Mouse (Mus musculus) midbrain, embryonic 15.5 days (tissue): ENCODE data around the gene Ptpn7. TPM values are rescaled to one million over a fixed set of nuclear protein-coding genes. Genes with fewer than 3 reads are reported as not detected.

Experiments used
- ATAC-seq: fragments of 200-750 bp; cut with Nextera tagmentation; replicated peaks from 2 replicates; pipeline ENCODE4 v1.8.0; 2017; ENCODE audit warnings: moderate TSS enrichment
- H3K27ac ChIP-seq: fragments of 300-500 bp; sonication (generic); 2 replicates; pipeline ENCODE4 v1.5.1; 2015; ENCODE audit warnings: mild to moderate bottlenecking, inconsistent platforms
- H3K27me3 ChIP-seq: fragments of 300-500 bp; sonication (generic); replicated peaks from 2 replicates; pipeline ENCODE4 v1.6.1; 2015; ENCODE audit warnings: inconsistent platforms
- H3K36me3 ChIP-seq: fragments of 300-500 bp; sonication (generic); replicated peaks from 2 replicates; pipeline ENCODE4 v1.6.1; 2015; ENCODE audit warnings: inconsistent platforms
- H3K4me1 ChIP-seq: fragments of 300-500 bp; sonication (generic); 2 replicates; pipeline ENCODE4 v1.6.1; 2015; ENCODE audit warnings: inconsistent platforms
- H3K4me2 ChIP-seq: fragments of 300-500 bp; sonication (generic); 2 replicates; pipeline ENCODE4 v1.6.1; 2015; ENCODE audit warnings: inconsistent platforms, mild to moderate bottlenecking, moderate library complexity
- H3K4me3 ChIP-seq: fragments of 300-500 bp; sonication (generic); 2 replicates; pipeline ENCODE4 v1.5.1; 2015; ENCODE audit warnings: mild to moderate bottlenecking, inconsistent platforms
- H3K9ac ChIP-seq: fragments of 300-500 bp; sonication (generic); 2 replicates; pipeline ENCODE4 v1.6.1; 2015; ENCODE audit warnings: mild to moderate bottlenecking, inconsistent platforms
- H3K9me3 ChIP-seq: fragments of 300-500 bp; sonication (generic); 2 replicates; pipeline ENCODE4 v1.6.1; 2016; ENCODE audit warnings: inconsistent platforms
- WGBS: fragments of 180-500 bp; shearing (Covaris S2); methylation state at CpG from one replicate; pipeline ENCODE4 v1.1.7; 2015; ENCODE audit warnings: mixed read lengths; 5-methylcytosine and 5-hydroxymethylcytosine counted together
- polyA plus RNA-seq: library from polyadenylated mRNA; unstranded; fragments of >200 nt; fragmentation: Nextera tagmentation; extraction: Ambion mirVana; gene quantifications from 2 replicates; pipeline ENCODE4 v1.2.1, GENCODE M21; 2015

The Ptpn7 gene
- polyA plus RNA-seq, 1 experiment from 2014 or later: 0.34 TPM

DNA sequence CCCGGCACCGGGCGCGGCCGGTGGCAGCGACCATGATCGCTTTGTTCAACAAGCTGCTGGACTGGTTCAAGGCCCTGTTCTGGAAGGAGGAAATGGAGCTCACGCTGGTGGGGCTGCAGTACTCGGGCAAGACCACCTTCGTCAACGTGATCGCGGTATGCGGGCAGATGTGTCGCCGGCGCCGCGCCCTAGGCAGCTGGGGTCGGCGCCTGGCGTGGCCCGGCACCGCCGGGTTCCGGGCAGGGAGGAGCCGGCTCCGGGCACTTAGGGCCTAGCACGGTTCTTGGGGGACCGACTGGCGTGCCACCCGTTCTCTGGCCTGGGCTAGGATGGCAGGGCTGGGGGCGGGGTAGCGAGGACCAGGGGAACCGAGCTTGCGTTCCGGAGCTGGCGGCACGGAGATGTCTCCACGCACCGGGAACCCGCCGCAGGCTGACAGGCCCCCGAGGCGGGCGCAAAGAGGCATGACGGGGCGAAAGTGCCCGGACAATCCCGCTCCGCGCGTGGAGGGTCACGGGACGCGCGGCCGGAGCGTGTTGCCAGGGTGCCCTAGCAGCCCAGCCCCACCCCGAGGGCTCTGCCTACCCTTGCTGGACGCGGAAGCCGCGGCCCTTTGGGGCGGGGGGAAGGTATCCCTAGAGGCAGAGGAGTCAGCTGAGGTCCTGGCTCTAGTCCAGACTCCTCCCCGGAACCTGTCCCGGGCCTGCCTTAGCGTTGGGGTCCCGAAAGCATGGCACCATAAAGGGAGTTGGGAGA lies 14.6 kb downstream of the Ptpn7 start:
- H3K27ac ChIP-seq: peak overlapping the region; percentile 96
- WGBS: under 1% methylated on average over 69 of the region's 69 CpGs
- peak overlapping the region; percentile 87 for H3K4me2 ChIP-seq
- peaks cover 39% of the 10 kb centered on the region for H3K4me1 ChIP-seq
- no peaks in the 10 kb centered on the region for H3K9me3 ChIP-seq
- no peaks in the 10 kb centered on the region for H3K27me3 ChIP-seq
- H3K4me3 ChIP-seq: peak overlapping the region; percentile 99
- ATAC-seq: peak; percentile 71
- no peaks in the 10 kb centered on the region for H3K36me3 ChIP-seq
- peak overlapping the region; percentile 100 for H3K9ac ChIP-seq

DNA sequence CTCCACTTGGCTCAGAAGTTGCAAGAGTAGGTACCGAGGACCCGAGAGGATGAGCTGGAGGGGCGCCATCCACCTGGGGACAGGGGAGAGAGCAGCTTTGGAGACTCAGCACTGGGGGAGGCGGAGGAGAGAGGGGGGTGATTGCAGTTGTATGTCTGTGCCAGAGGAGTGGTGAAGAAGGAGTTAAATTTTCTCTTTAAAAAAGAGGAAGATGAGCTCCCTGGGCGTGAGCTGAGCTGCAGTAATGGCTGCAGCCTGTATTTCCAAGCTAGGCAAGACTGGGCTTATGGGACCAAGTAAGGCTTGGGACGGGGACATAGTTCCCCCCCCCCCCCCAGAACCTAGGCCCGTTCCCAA lies 15.2 kb downstream of the Ptpn7 start:
- WGBS: under 1% methylated on average over 7 of the region's 7 CpGs
- Histone ChIP-seq H3K36me3 (no peaks in the 10 kb centered on the region), H3K4me1 (peaks cover 45% of the 10 kb centered on the region), H3K4me3 (peak overlapping the region; percentile 99), H3K27me3 (no peaks in the 10 kb centered on the region), H3K9me3 (no peaks in the 10 kb centered on the region), H3K27ac (peak overlapping the region; percentile 96), H3K9ac (peak overlapping the region; percentile 100), H3K4me2 (peak overlapping the region; percentile 87)
- ATAC-seq: peak; percentile 27; the same call in 1 of the 2 replicates

DNA sequence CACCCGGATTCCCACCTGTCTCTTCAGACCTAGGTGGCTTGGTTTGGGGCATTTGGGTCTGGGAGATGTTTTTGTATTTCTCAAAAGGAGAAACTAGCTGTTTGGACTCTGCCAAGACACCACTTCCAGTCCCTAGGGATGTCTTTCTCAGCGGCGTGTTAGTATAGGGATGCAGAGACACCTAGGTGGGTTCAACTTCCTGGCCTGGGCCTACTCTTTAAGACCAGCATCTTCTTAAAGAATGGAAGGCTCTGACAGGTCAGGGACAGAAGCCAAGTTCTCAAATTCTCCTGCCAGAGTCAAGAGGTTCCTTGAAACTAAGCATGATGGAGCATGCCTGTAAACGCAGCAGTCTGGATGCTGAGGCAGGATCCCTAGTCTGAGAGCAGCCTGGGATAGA lies 16.0 kb downstream of the Ptpn7 start:
- 62% methylated on average over 4 of the region's 4 CpGs for WGBS
- H3K4me1 ChIP-seq: peaks cover 45% of the 10 kb centered on the region

DNA sequence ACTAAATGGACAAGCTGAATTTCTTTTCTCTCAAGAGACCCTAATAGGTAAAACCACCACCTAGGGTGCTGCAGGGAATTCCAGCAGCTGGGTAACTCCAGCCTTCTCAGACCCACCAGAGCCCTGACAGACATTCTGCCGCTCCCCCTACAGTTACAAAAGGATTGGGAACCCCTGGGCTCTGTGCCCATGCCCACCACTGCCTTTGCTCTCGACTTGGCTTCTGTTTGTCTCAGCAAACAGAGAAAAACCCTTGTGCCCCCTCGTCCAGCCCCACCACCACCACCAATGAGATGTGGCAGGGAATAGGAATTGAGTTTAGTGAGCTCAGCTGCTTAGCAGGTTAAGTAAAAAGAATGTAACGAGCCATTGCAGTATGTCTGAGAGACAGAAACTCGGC lies 16.5 kb downstream of the Ptpn7 start:
- ATAC-seq: no peak
- Histone ChIP-seq H3K27me3 (no peaks in the 10 kb centered on the region), H3K27ac (peak overlapping the region; percentile 96), H3K9ac (peak overlapping the region; percentile 100), H3K4me2 (peak overlapping the region; percentile 87), H3K4me1 (peaks cover 48% of the 10 kb centered on the region), H3K36me3 (no peaks in the 10 kb centered on the region), H3K9me3 (no peaks in the 10 kb centered on the region), H3K4me3 (peak overlapping the region; percentile 99)
- WGBS: 49% methylated on average over 5 of the region's 5 CpGs

More for the DNA sequence above, 16.0 kb downstream of the Ptpn7 start:
- H3K27ac ChIP-seq: peak overlapping the region; percentile 96
- peak overlapping the region; percentile 87 for H3K4me2 ChIP-seq
- no peak for ATAC-seq
- no peaks in the 10 kb centered on the region for H3K9me3 ChIP-seq
- H3K36me3 ChIP-seq: no peaks in the 10 kb centered on the region
- peak overlapping the region; percentile 100 for H3K9ac ChIP-seq
- peak overlapping the region; percentile 99 for H3K4me3 ChIP-seq
- no peaks in the 10 kb centered on the region for H3K27me3 ChIP-seq

GRCm38 (mm10) chr1:135154011-135154410 lies 21.5 kb downstream of the Ptpn7 start:
- Histone ChIP-seq H3K9me3 (no peaks in the 10 kb centered on the region), H3K27me3 (no peaks in the 10 kb centered on the region), H3K9ac (peak overlapping the region; percentile 37), H3K36me3 (peaks cover 12% of the 10 kb centered on the region; the same call in 1 of the 2 replicates), H3K4me2 (peak overlapping the region; percentile 39), H3K4me1 (peaks cover 42% of the 10 kb centered on the region), H3K27ac (peak overlapping the region; percentile 88), H3K4me3 (0 out of 2 replicates have a peak overlapping the region, but pooled peaks have one; percentile 5)
- ATAC-seq: peak; percentile 12; the same call in 1 of the 2 replicates
- WGBS: 16% methylated on average over 13 of the region's 13 CpGs

- Histone ChIP-seq H3K27me3 (no peaks in the 10 kb centered on the region), H3K4me1 (peaks cover 38% of the 10 kb centered on the region), H3K36me3 (peaks cover 12% of the 10 kb centered on the region; the same call in 1 of the 2 replicates), H3K4me2 (peak overlapping the region; percentile 39), H3K9ac (peak overlapping the region; percentile 37), H3K9me3 (no peaks in the 10 kb centered on the region), H3K27ac (peak overlapping the region; percentile 88), H3K4me3 (0 out of 2 replicates have a peak overlapping the region, but pooled peaks have one; percentile 5)
- peak; percentile 48 for ATAC-seq
- 2% methylated on average over 14 of the region's 14 CpGs for WGBS
These were observed 22.0 kb downstream of the Ptpn7 start for GRCm38 (mm10) chr1:135154411-135154959.

DNA sequence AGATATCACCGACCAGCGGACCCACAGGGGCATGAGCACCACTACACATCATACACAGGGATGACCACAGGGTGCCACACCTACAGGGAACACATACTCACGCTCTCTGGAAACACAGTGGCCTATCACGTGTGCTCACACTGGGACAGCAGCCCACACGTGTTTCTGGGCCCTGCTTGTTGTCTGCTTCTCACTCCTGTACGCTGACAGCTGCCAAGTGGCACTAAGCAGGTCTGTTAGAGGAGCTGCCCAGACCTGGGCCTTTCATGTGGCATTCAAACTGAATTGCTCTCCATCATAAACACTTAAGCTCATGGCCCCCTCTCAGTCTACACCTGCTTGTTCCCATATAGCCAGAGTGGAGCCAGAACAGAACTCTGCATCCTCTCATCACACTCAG lies 23.8 kb downstream of the Ptpn7 start:
- no peak overlapping the region for H3K9ac ChIP-seq
- no peaks in the 10 kb centered on the region for H3K9me3 ChIP-seq
- peaks cover 12% of the 10 kb centered on the region; the same call in 1 of the 2 replicates for H3K36me3 ChIP-seq
- ATAC-seq: no peak
- H3K4me3 ChIP-seq: no peak overlapping the region
- H3K4me1 ChIP-seq: peaks cover 26% of the 10 kb centered on the region
- no peak overlapping the region for H3K4me2 ChIP-seq
- peak overlapping the region; percentile 37; the same call in 1 of the 2 replicates for H3K27ac ChIP-seq
- WGBS: 91% methylated on average over 6 of the region's 6 CpGs
- no peaks in the 10 kb centered on the region for H3K27me3 ChIP-seq

DNA sequence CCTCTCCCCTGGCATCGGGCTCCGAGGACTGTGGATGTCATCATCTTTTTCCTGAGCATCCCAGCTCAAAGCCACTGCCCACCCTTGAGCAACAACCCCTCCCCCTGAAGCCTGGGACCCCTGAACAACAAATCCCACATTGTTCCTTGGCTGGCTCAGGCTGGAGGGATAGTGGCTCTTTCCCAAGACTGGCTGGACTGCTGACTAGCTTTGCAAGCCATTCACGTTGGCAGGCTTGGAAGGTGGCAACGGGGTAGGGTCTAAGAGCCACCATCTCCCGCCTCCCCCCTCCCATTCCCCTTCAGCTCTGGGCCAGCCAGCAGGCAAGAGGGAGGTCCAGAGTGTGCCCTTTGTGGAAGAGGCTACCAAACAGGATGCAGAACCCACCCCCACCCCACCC lies 26.1 kb downstream of the Ptpn7 start:
- WGBS: 42% methylated on average over 5 of the region's 5 CpGs
- H3K36me3 ChIP-seq: peaks cover 12% of the 10 kb centered on the region; the same call in 1 of the 2 replicates
- no peak overlapping the region for H3K4me3 ChIP-seq
- no peak overlapping the region for H3K9ac ChIP-seq
- H3K4me1 ChIP-seq: peaks cover 14% of the 10 kb centered on the region
- H3K27ac ChIP-seq: peak overlapping the region; percentile 55
- H3K27me3 ChIP-seq: no peaks in the 10 kb centered on the region
- no peak overlapping the region for H3K4me2 ChIP-seq
- H3K9me3 ChIP-seq: no peaks in the 10 kb centered on the region
- peak; percentile 76 for ATAC-seq

- Histone ChIP-seq H3K4me1 (peaks cover 10% of the 10 kb centered on the region), H3K9ac (no peak overlapping the region), H3K4me3 (no peak overlapping the region), H3K27me3 (no peaks in the 10 kb centered on the region), H3K27ac (peak overlapping the region; percentile 71), H3K36me3 (peaks cover 12% of the 10 kb centered on the region; the same call in 1 of the 2 replicates), H3K4me2 (no peak overlapping the region), H3K9me3 (no peaks in the 10 kb centered on the region)
- 33% methylated on average over 7 of the region's 7 CpGs for WGBS
- ATAC-seq: peak; percentile 62
These were observed 26.6 kb downstream of the Ptpn7 start for GRCm38 (mm10) chr1:135159074-135159473.

DNA sequence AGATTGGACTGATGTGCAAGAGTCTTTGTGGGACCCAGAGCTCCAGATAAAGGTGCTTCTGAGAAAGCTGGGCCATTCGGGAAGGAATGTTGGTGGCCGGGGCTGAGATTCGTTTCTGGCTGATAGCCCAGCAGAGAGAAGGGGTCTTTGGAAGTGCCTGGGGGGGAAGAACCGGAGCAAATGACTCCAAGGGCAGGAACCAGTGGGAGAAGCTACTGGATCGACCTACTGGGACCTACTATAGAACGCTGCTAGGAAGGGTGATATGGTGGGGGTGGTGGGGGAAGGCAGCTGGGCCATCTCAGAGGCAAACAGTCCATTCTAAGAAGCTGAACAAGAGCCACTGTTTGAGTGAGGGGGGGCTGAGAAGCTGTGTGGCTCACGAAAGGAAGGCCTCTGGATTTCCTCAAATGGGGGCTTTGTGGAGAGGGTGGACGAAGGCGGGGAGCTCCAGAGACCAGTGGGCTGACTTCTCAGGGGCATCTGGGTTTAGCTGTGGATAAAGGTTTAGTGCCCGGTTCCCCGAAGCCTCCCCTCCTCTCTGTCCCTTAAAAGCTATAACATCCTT lies 27.1 kb downstream of the Ptpn7 start:
- 0 out of 2 replicates have a peak, but pooled peaks have one; percentile 8 for ATAC-seq
- peaks cover 6% of the 10 kb centered on the region for H3K4me1 ChIP-seq
- H3K9me3 ChIP-seq: no peaks in the 10 kb centered on the region
- no peak overlapping the region for H3K4me2 ChIP-seq
- H3K9ac ChIP-seq: no peak overlapping the region
- no peaks in the 10 kb centered on the region for H3K27me3 ChIP-seq
- H3K27ac ChIP-seq: peak overlapping the region; percentile 71
- peaks cover 12% of the 10 kb centered on the region; the same call in 1 of the 2 replicates for H3K36me3 ChIP-seq
- H3K4me3 ChIP-seq: no peak overlapping the region
- 79% methylated on average over 11 of the region's 11 CpGs for WGBS

- ATAC-seq: no peak
- Histone ChIP-seq H3K4me3 (no peak overlapping the region), H3K4me1 (no peaks in the 10 kb centered on the region), H3K4me2 (no peak overlapping the region), H3K27me3 (no peaks in the 10 kb centered on the region), H3K9me3 (no peaks in the 10 kb centered on the region), H3K36me3 (peaks cover 6% of the 10 kb centered on the region; the same call in 1 of the 2 replicates), H3K9ac (no peak overlapping the region), H3K27ac (peak overlapping the region; percentile 71; the same call in 1 of the 2 replicates)
- 85% methylated on average over 13 of the region's 13 CpGs for WGBS
These were observed 28.0 kb downstream of the Ptpn7 start for GRCm38 (mm10) chr1:135160411-135161050.

DNA sequence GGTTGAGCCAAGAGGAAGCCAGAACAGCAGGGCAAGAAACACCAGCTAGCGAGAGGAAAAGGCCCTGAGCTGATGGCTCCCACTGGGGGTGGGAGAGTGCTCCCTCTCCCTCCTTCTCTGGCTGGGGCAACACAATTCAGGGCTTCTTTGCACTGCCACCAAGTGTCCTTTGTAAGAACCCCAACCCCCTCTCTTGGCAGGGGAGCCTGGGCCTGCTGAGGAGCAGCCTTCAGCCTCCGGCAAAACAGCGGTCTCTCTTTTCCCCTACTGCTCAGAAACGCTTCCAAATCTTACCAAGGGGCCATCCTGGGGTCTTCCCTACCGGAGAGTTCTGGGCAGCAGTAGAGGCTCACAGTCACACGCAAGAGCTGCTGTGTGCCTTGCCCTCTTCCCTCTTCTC lies 30.2 kb downstream of the Ptpn7 start:
- Histone ChIP-seq H3K9me3 (no peaks in the 10 kb centered on the region), H3K4me2 (no peak overlapping the region), H3K27me3 (no peaks in the 10 kb centered on the region), H3K4me3 (no peak overlapping the region), H3K27ac (peak overlapping the region; percentile 26), H3K4me1 (no peaks in the 10 kb centered on the region), H3K9ac (no peak overlapping the region), H3K36me3 (no peaks in the 10 kb centered on the region)
- no peak for ATAC-seq
- 28% methylated on average over 6 of the region's 6 CpGs for WGBS
